Mouse (Mus musculus): Measurements from ENCODE around the gene Kpna2.
"Not testable (repeated sequence)": the region's sequence is repeated elsewhere in the genome, so short reads cannot be mapped to it uniquely, and the experiment has no call there.

Gene Kpna2

GRCm38 (mm10) chr11:107017339-107017886, 18.1 kb upstream of the Kpna2 start:
- DNase-seq: no peak

- peak; percentile 44 for DNase-seq
These were observed 17.6 kb upstream of the Kpna2 start for GRCm38 (mm10) chr11:107016893-107017292.

- DNase-seq: not testable (repeated sequence)
These were observed 16.3 kb upstream of the Kpna2 start for GRCm38 (mm10) chr11:107015535-107016187.

- DNase-seq: peak; percentile 74
These were observed 15.4 kb upstream of the Kpna2 start for GRCm38 (mm10) chr11:107014597-107015309.

GRCm38 (mm10) chr11:107014020-107014585, 14.8 kb upstream of the Kpna2 start:
- peak; percentile 13 for DNase-seq

DNA sequence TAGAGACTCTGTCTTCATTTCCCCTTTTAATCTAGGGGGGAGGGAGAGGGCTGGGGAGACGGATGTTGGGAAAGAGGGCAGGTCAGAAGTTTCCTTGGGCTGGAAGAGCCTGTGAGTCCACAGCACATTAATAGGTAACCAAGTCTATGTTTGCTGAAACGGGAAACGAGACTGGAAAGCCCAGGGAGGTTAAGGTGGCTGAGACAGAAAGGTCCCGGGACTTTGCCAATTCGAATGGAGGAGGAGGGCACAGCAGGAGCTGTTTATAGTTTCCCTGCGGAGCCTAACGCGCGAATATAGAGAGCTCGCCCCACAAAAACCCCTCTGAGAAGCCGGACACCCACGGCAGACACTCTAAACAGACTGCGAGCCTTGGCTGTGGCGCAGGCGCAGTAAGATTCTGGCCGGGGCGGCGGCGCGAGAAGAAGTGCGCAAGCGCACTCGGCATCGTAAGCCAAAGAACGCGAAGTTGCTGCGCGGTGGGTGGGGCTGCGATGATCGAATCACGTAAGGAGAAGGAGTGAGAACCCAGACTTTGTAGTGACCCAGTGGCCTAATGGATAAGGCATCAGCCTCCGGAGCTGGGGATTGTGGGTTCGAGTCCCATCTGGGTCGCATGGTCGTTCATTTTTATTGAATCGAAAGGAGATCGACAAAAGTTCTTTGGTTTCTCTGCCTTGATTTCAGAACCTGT, 13.1 kb upstream of the Kpna2 start:
- peak; percentile 98 for DNase-seq

- peak; percentile 29 for DNase-seq
These were observed 12.5 kb upstream of the Kpna2 start for GRCm38 (mm10) chr11:107011669-107012323.

DNA sequence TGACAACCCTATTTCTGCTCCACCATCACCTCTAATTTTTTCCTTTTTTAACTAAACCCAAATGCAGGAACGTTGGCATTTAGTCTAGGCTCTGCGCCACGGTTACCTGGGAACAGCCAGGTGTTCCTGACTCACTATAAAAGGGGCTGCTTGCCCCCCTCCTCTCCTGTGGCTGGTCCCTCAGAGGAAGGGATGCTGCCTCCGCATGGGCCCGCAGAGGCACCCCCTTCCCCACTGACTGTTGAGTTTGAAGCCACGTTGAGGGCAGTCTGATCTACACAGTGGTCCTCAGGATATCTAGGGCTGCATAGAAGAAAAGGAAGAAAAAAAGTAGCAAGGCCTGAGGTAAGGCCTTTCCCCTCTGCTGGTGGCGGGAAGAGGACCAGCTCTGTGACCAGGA, 11.8 kb upstream of the Kpna2 start:
- no peak for DNase-seq

DNA sequence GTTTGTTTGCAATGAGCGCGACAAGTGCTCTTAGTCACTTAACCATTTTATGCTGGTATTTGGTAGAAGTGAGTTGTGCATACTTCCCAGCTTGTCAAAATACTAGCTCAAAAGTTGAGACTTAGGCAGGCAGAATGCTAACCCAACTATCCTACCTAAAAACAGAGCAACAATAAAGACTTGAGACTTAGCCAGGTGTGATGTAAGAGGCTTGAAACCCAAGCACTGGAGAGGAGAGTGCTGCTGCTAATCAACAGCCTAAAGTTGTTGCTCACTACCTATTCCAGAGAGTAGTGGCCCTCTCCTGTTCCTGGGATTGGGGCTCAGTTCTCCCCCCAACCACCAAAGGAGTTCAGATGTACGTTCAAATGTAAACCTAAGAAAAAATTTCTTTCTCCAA, 11.1 kb upstream of the Kpna2 start:
- DNase-seq: peak; percentile 40

DNA sequence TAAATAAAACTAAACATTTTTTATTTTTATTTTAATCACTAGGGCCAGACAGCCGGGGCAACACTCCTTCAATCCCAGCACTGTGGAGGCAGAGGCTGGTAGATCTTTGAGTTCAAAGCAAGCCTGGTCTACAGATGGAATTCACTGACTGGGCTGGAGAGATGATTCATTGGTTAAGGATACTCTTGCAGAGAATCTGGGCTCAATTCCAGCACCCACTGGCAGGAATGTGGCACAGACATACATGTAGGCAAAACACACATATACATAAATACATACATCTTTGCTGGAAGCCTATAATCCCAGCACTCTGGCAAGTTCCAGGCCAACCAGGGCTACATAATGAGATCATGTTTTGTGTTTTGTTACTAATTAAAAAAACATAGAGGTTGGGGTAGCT, 6.2 kb upstream of the Kpna2 start:
- DNase-seq: no peak

- no peak for DNase-seq
These were observed 2.7 kb upstream of the Kpna2 start for GRCm38 (mm10) chr11:107001760-107002675.

DNA sequence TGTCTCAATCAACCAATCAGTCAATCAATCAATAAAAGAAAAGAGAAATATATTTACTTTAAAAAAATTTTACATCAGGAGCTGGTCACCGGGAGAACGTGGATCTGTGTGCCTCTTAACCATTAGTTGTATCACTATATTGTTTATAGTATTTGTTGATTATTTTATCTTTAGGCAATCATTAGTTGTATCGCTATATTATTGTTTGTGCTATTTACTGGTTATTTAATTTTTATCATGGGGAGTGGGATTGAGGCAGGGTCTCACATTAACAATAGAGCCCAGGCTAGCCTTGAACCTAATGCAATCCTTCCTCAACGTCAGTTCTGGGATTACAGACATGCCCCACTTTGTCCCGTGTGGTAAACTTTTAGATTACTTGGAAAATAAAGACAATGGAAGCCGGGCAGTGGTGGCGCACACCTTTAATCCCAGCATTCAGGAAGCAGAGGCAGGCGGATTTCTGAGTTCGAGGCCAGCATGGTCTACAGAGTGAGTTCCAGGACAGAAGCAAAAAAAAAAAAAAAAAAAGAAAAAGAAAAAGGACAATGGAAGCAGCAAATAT, 690 bp upstream of the Kpna2 start:
- no peak for DNase-seq

DNA sequence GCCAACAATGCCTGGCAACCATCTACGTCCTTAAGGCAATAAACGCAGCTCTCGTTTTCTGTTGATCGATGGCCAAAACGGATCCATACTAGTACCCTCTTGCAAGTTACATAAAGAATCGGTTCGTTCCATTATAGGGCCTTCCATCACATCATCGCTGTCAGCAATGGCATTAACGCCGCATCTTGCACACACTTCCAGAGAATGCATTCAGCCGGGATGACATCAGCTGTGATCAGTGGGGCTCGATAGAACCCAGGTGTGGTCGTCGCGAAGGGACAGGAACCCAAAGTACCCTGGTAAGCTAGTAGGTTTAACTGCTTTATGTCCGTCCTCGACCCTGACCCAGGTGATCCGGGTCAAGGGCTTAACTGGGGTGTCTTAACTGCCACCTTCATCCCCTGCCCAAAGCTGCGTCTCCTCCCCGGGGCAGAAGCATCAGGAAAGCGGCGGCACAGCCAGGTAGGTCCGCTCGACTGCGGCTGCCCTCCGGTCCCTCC, 640 bp downstream of the Kpna2 start:
- DNase-seq: no peak

- DNase-seq: no peak
These were observed 1.4 kb downstream of the Kpna2 start for GRCm38 (mm10) chr11:106997976-106998375.

DNA sequence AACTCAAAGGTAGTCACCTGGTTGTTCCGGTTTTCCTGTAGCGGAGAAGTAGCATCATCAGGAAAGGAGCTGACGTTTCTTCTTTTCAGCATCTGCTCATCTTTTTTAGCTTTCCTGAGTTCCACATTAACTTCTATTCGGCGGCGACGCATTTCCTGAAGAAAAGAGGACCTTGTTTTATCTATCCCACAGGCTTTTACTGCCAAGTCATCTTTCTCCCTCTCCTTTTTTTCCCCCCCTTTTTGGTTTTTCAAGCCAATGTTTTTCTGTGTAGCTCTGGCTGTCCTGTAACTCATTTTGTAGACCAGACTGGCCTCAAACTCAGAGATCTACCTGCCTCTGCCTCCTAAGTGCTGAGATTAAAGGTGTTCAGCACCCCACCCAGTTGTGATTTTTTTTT, 2.8 kb downstream of the Kpna2 start:
- DNase-seq: not testable (repeated sequence)

DNA sequence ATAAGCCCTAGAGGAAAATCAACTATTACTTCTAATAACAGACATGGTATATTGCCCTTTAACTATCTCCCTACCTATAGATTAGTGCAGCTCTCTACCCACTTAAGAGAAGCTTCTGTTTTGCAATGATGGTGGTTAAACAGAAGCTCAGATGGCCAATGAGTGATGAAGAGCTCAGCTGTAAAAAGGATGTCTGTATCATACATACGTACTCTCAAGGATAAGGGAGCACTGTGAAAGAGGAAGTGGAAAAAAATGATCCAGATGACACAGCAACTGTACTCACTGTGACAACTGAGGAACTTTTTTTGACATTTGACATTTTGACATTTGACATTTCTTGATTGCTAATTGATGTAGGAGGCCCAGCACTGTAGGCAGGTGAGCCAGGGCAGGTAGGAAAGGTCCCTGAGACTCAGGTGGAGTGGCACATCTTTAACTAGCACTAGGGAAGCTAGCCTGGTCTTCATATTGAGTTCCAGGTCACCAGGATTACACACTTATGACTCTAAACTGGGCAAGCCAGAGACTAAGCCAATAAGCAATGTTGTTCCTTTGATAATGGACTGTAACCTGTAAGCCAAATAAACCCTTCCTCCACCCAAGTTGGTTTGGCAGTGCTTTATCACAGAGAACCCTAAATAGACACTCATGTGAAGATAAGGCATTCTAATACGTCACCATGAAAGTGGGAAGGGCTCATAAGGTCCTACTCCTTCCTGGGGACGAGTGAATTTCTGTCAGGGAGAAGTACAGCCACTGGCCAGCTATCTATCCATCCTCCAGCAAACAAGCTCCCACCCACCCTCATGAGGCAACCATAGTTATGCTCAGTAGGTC, 4.9 kb downstream of the Kpna2 start:
- DNase-seq: peak; percentile 38

- DNase-seq: no peak
These were observed 12.0 kb downstream of the Kpna2 start for GRCm38 (mm10) chr11:106987384-106987783.

DNA sequence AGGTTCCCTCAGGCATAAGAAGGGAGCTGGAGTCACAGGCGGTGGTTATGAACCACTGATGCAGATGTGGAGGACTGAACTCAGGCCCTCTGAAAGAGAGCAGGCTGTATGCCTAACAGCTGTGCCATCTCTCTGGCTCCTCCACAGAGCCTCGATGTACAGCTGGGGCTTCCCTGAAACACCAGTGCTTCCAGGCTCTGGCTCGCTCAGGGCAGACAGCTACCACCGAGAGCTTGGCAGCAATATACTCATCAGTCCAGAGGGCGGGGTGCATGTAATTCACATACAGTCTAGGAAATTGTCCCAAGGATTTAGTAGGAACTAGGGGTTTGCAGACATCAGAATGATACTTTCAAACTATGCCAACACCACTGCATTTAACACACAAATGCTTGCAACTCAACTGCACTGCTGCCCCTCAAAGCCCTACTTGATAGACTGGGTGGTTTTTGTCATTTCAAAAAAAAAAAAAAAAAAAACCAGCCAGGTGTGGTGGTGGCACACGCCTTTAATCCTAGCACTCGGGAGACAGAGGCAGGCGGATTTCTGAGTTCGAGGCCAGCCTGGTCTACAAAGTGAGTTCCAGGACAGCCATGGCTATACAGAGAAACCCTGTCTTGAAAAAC, 13.2 kb downstream of the Kpna2 start:
- DNase-seq: not testable (repeated sequence)

GRCm38 (mm10) chr11:106982351-106982750, 17.0 kb downstream of the Kpna2 start:
- DNase-seq: no peak

DNA sequence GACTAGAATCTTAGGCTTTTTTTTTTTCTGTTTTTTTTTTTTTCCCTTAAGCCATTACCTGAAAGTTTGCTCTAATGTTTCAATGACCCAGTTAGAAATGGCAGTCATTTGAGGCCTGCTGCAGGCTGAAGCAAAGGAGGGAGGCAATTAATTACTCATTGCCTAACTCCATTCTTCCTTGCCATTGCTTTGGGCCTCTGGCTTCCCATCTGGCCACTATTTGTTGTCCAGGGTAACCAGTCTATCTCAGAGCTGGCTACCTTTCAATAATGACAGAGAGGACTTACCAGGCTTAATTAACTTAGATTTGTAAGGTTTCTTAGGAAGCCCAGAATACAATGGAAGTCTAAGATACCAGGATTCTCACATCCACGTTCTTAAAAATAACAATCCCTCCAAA, 17.6 kb downstream of the Kpna2 start:
- no peak for DNase-seq
